Mouse (Mus musculus): ENCODE results near the gene Fes. TPM values are rescaled to one million over a fixed set of nuclear protein-coding genes. Genes with fewer than 3 reads are reported as not detected.

Fes gene
- polyA plus RNA-seq, 1 experiment = 0.69 TPM

DNA sequence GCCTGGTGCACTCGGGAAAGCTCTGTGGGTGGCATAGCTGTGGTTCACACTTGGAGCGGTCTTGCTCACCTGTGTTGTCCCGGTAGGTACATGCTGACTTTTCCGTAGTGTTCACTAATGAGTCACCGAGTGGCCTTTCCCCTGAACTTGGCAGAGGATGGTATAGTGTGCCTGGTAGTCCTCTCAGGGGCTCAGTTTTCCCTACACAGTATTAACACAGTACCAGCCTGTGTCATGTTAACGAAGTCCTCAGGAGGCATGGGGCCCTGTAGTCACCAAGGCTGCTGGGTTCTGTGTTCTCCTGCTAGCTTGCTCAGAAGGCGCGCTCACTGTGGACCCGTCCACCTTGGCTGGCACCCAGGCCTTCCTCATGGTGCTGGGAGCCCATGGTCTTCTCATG, 22.6 kb upstream of the Fes start:
- TF ChIP-seq TAL1 (IDR thresholded peaks at IDR 0.05; ENCODE audit: low read length) (no peak), GATA1 (IDR thresholded peaks at IDR 0.05; ENCODE audit: low read length) (no peak)
- Histone ChIP-seq H3K4me1 (ENCODE audit: control insufficient read depth) (no peaks in the 10 kb centered on the region), H3K36me3 (ENCODE audit: control insufficient read depth) (no peaks in the 10 kb centered on the region), H3K9me3 (ENCODE audit: control insufficient read depth, low read length) (no peaks in the 10 kb centered on the region), H3K4me3 (replicated peaks) (no peak overlapping the region), H3K27me3 (ENCODE audit: control insufficient read depth) (peaks cover 21% of the 10 kb centered on the region)

DNA sequence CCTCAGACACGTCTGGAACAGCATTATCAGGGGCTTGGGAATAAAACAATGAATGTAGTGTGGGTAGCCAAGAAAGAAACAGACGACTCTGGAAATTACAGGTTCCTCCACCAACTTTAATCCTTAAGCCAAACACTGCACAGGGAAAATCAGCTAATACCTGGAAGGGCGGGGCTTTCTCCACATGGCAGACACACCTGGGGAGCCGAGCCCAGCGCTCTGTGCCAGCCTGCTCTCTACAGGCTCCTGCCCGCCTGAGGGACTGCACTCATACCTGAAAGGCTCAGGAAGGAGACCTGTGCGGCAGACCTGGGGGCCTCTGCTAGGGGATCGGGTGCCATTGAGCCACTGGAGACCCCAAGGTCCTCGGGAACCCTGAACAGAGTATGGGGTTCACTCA, 20.0 kb upstream of the Fes start:
- H3K4me1 ChIP-seq (ENCODE audit: control insufficient read depth) = peaks cover 18% of the 10 kb centered on the region
- TF ChIP-seq GATA1 (IDR thresholded peaks at IDR 0.05; ENCODE audit: low read length) (no peak), TAL1 (IDR thresholded peaks at IDR 0.05; ENCODE audit: low read length) (no peak)
- no peaks in the 10 kb centered on the region for H3K9me3 ChIP-seq (ENCODE audit: control insufficient read depth, low read length)
- H3K36me3 ChIP-seq (ENCODE audit: control insufficient read depth) = no peaks in the 10 kb centered on the region
- H3K27me3 ChIP-seq (ENCODE audit: control insufficient read depth) = peaks cover 47% of the 10 kb centered on the region
- H3K4me3 ChIP-seq (replicated peaks) = no peak overlapping the region

DNA sequence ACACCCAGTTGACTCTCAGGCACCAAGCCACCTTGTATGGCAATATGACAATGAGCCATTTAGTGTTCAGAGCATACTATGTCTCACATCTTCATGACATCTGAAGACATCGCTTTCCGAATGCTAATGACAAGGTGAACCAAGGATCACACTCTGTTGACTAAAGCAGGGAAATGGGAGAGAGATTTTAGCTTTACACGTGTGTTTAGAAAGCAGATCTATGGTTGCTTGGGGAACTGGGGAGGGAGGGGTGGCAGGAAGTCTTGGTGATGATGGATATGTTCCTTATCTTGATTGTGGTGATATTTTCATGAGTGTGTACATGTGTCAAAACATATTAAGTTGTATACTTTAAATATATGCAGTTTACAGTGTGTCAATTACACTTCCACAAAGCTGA, 18.4 kb upstream of the Fes start:
- no peak for TF ChIP-seq TAL1 (IDR thresholded peaks at IDR 0.05; ENCODE audit: low read length)
- Histone ChIP-seq H3K36me3 (ENCODE audit: control insufficient read depth) (no peaks in the 10 kb centered on the region), H3K4me1 (ENCODE audit: control insufficient read depth) (peaks cover 25% of the 10 kb centered on the region)

DNA sequence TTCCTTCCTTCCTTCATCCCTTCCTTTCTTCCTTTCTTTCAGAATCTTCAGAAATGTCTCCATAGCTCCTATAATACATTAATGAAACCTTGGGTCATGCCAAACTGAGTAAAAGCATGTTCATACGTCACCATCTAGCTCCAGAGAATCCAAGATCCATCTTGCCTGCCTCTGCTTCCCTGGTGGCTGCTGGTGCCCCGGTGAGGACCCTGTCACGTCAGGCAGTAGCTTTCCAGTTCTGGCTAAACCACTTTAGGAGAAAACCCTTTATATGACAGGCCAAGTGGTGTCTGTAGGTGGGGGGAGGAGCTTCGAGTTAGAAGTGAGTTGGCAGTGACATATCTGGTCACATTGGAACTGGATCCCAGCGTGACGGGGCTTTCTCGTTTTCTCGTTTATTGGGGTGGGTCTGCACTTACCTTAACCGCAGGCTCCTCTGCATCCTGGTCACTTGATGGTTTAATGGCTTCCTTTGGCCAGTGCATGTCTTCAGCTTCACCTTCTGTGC, 17.5 kb upstream of the Fes start, which contains the start of gene Furin:
Furin (minus strand) TSS at position 249 of the 508 bp plus-strand sequence.
- Histone ChIP-seq H3K27me3 (ENCODE audit: control insufficient read depth) (peaks cover 72% of the 10 kb centered on the region), H3K36me3 (ENCODE audit: control insufficient read depth) (no peaks in the 10 kb centered on the region), H3K9me3 (ENCODE audit: control insufficient read depth, low read length) (no peaks in the 10 kb centered on the region), H3K4me3 (replicated peaks) (no peak within 1 kb of the TSS), H3K4me1 (ENCODE audit: control insufficient read depth) (peaks cover 27% of the 10 kb centered on the region)
- TF ChIP-seq GATA1 (IDR thresholded peaks at IDR 0.05; ENCODE audit: low read length) (no peak), TAL1 (IDR thresholded peaks at IDR 0.05; ENCODE audit: low read length) (no peak)

More for the DNA sequence above, 18.4 kb upstream of the Fes start:
- peaks cover 63% of the 10 kb centered on the region for H3K27me3 ChIP-seq (ENCODE audit: control insufficient read depth)
- no peaks in the 10 kb centered on the region for H3K9me3 ChIP-seq (ENCODE audit: control insufficient read depth, low read length)
- H3K4me3 ChIP-seq (replicated peaks) = no peak overlapping the region

DNA sequence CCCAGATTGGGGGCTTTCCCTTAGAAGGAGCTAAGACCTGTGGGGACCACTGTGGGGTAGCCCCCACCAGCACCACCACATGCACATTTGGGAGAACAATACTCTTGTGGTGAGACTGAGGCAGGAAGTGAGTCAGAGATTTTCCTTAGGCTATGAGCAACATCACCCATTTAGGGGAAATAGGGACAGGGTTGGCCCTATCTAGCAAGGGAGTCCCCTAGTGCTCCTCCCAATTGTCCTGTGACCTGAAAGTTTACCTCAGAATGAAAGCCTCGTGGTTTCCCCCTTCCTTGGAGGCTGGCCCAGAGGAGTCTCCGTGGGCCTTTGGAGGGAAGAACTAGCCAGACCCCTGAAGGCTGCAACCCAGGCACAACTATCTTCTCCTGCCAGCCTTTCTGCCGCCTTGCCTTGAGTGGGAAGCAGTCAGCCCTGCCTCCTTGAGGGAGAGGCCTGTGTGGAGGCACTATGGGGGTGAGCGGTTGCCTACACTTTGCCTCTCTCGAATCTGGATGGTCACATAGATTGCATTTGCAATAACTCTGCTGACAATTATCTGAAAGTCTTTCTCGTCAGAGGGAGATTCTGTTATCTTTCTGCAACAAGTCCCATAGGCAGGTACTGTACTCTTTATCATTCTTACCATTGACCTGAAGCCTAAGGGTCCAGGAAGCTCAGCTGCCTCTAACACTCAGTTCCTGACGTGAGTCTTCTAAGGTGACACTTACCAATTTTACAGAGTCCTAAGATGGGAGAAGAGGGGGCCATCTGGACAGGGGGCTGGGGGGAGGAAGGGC, 16.6 kb upstream of the Fes start:
- peaks cover 76% of the 10 kb centered on the region for H3K27me3 ChIP-seq (ENCODE audit: control insufficient read depth)
- peaks cover 29% of the 10 kb centered on the region for H3K4me1 ChIP-seq (ENCODE audit: control insufficient read depth)
- TF ChIP-seq TAL1 (IDR thresholded peaks at IDR 0.05; ENCODE audit: low read length) (no peak), GATA1 (IDR thresholded peaks at IDR 0.05; ENCODE audit: low read length) (no peak)
- H3K36me3 ChIP-seq (ENCODE audit: control insufficient read depth) = no peaks in the 10 kb centered on the region
- H3K4me3 ChIP-seq (replicated peaks) = no peak overlapping the region
- no peaks in the 10 kb centered on the region for H3K9me3 ChIP-seq (ENCODE audit: control insufficient read depth, low read length)

DNA sequence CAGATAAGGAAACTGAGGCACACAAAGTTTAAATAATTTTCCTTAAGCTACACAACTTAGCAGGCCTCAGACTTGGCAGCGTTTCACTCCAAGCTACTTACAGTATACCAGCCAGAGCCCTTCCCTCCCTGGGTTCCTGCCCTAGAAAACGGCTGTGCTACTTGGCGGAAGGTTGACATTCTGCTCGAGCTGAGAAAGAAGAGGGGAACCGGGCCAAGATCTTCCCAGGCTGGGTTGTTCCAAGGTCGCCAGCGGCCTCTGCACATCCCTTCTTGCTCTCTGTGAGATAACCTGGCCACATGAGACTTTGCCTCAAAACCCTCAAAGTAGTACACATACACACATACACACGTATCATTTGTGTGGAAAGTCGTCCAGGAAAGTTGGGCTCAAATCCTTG, 15.8 kb upstream of the Fes start:
- H3K27me3 ChIP-seq (ENCODE audit: control insufficient read depth) = peaks cover 76% of the 10 kb centered on the region
- H3K9me3 ChIP-seq (ENCODE audit: control insufficient read depth, low read length) = no peaks in the 10 kb centered on the region
- H3K4me3 ChIP-seq (replicated peaks) = no peak overlapping the region
- TF ChIP-seq TAL1 (IDR thresholded peaks at IDR 0.05; ENCODE audit: low read length) (no peak), GATA1 (IDR thresholded peaks at IDR 0.05; ENCODE audit: low read length) (no peak)
- H3K4me1 ChIP-seq (ENCODE audit: control insufficient read depth) = peaks cover 31% of the 10 kb centered on the region
- peaks cover 2% of the 10 kb centered on the region; the same call in 1 of the 2 replicates for H3K36me3 ChIP-seq (ENCODE audit: control insufficient read depth)

DNA sequence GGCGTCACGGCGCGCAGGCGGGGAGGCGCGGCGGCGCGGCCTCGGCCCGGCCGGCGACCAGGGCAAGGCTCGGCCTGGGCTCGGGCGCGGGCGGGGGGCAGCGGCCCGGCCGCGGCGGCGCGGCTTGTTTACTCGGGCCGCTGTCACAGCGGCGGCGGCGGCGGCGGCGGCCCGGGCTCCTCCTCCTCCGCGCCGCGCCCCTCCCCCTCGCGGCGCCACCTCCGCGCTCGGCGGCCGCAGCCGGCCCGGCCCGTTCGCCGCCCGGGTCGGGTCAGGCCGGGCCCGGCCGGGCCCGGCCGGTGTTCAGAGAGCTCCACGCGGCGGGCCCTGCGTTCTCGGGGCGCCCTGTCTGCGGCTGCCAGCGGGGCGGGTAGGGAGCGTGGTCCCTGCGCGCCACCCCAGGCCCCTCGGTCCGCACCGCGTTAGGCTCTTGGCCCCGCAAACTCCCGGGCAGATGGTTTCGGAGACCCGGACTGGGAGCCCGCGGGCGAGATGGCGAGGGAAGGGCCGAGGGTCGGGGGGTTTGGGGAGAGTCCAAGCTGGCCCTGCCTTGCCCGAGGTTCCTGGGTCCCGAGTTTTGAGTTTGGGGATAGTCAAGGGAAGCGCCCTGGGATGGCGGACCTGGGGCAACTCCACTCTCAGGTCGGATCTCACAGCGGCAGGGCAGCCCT, 15.0 kb upstream of the Fes start:
- Histone ChIP-seq H3K4me1 (ENCODE audit: control insufficient read depth) (peaks cover 33% of the 10 kb centered on the region), H3K36me3 (ENCODE audit: control insufficient read depth) (peaks cover 6% of the 10 kb centered on the region), H3K4me3 (replicated peaks) (peak overlapping the region; percentile 71), H3K27me3 (ENCODE audit: control insufficient read depth) (peaks cover 76% of the 10 kb centered on the region), H3K9me3 (ENCODE audit: control insufficient read depth, low read length) (no peaks in the 10 kb centered on the region)
- TF ChIP-seq GATA1 (IDR thresholded peaks at IDR 0.05; ENCODE audit: low read length) (no peak), TAL1 (IDR thresholded peaks at IDR 0.05; ENCODE audit: low read length) (no peak)

DNA sequence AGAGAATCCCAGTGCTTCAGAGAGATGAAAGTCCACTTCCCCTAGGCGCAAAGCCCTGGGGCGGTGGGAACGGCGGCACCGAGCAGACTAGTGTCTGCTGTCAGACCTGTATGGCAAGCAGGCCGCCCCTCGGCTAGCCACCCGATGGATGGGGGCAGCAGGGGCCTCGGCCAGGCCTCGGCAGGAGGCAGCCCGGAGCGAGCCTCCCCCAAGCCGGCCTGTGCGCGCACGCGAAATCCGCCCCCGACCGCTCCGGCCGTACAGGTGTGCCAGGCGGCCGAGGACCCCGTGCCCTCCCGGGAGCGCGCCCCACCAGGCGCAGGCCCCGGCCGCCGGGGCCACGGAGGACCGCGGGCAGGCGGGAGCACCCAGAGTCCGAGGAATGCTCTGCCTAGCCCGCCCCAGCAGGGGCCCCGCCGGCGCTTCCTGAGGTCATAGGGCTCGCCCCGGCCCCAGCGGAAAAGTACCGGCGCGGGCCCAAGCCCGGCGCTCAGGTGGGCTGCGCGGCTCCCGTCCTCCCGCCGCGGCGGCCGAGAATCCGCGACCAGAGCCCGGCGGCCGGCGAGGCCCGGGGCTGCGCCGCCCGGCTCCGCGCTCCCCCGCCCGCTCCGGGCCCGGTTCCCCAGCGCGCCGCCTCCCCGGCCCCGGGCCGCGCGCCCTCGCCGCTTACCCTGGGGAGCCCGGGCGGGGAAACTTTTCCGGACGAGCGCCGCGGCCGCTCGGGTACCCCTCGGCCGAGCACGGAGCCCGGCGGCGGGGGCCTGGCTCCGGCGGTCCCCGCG, 14.3 kb upstream of the Fes start:
- TF ChIP-seq TAL1 (IDR thresholded peaks at IDR 0.05; ENCODE audit: low read length) (no peak), GATA1 (IDR thresholded peaks at IDR 0.05; ENCODE audit: low read length) (no peak)
- Histone ChIP-seq H3K9me3 (ENCODE audit: control insufficient read depth, low read length) (no peaks in the 10 kb centered on the region), H3K36me3 (ENCODE audit: control insufficient read depth) (peaks cover 8% of the 10 kb centered on the region), H3K4me3 (replicated peaks) (peak overlapping the region; percentile 71), H3K27me3 (ENCODE audit: control insufficient read depth) (peaks cover 72% of the 10 kb centered on the region), H3K4me1 (ENCODE audit: control insufficient read depth) (peaks cover 33% of the 10 kb centered on the region)
